Mouse (Mus musculus) lung, embryonic 14.5 days (tissue): Measurements from ENCODE around the gene Clasp2. TPM values are rescaled to one million over a fixed set of nuclear protein-coding genes. Genes with fewer than 3 reads are reported as not detected.

Source experiments
- ATAC-seq: fragments of 200-750 bp; cut with Nextera tagmentation; 2 replicates; pipeline ENCODE4 v1.8.0; 2017; ENCODE audit warnings: mild to moderate bottlenecking, moderate TSS enrichment, moderate library complexity; ENCODE audit not compliant: insufficient read depth
- DNase-seq: peaks from one replicate; pipeline ENCODE4 v3.0.0-alpha.2; 2015
- H3K27ac ChIP-seq: fragments of 300-500 bp; sonication (generic); 2 replicates; pipeline ENCODE4 v1.5.1; 2014; ENCODE audit warnings: low read depth, mild to moderate bottlenecking, moderate library complexity
- H3K27me3 ChIP-seq: fragments of 300-500 bp; sonication (generic); 2 replicates; pipeline ENCODE4 v1.6.1; 2014; ENCODE audit warnings: low read length, control low read depth; ENCODE audit not compliant: insufficient read depth
- H3K36me3 ChIP-seq: fragments of 300-500 bp; sonication (generic); 2 replicates; pipeline ENCODE4 v1.6.1; 2014; ENCODE audit warnings: control low read depth; ENCODE audit not compliant: insufficient read depth
- H3K4me1 ChIP-seq: fragments of 300-500 bp; sonication (generic); 2 replicates; pipeline ENCODE4 v1.6.1; 2014; ENCODE audit warnings: antibody characterized with exemption, control low read depth; ENCODE audit not compliant: insufficient read depth
- H3K4me2 ChIP-seq: fragments of 300-500 bp; sonication (generic); 2 replicates; pipeline ENCODE4 v1.6.1; 2014; ENCODE audit warnings: mild to moderate bottlenecking
- H3K4me3 ChIP-seq: fragments of 300-500 bp; sonication (generic); 2 replicates; pipeline ENCODE4 v1.5.1; 2014; ENCODE audit warnings: low read depth, low read length
- H3K9ac ChIP-seq: fragments of 300-500 bp; sonication (generic); 2 replicates; pipeline ENCODE4 v1.6.1; 2014
- H3K9me3 ChIP-seq: fragments of 300-500 bp; sonication (generic); 2 replicates; pipeline ENCODE4 v1.6.1; 2016; ENCODE audit warnings: low read depth, low read length, control low read depth
- CTCF ChIP-seq: IDR thresholded peaks from 2 replicates; pipeline ENCODE4 v1.5.1; 2016; ENCODE audit warnings: antibody characterized with exemption, low read depth
- WGBS: fragments of 180-500 bp; shearing (Covaris S2); extraction: QIAGEN DNeasy Blood & Tissue Kit; methylation state at CpG from one replicate; pipeline ENCODE4 v1.1.7; 2014; 5-methylcytosine and 5-hydroxymethylcytosine counted together
- polyA plus RNA-seq: library from polyadenylated mRNA; unstranded; fragments of >200 nt; fragmentation: Nextera tagmentation; extraction: Ambion mirVana; gene quantifications from 2 replicates; pipeline ENCODE4 v1.2.1, GENCODE M21; 2014

Clasp2 gene
- polyA plus RNA-seq, 1 experiment from 2014 or later: 34.2 TPM

DNA sequence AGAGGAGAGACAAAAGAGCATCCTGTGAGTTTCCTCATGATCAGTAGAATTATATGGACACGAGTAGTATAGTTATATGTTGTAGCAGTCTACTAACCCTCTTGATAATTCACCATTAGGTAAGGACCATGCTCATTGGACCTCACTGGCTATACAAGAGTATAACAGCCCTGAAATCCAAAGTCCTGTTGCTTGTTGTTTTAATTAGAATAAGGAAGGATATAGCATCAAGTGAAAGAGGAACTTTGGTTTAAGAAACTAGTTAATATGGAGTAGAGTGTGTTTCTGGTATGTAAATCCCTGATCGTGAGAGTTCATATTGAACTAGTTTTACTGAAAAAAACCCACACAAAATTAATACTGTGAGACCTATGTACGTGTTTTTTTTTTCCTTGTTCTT is 59.4 kb downstream of the Clasp2 start:
- no peak for TF ChIP-seq CTCF
- no peaks in the 10 kb centered on the region for H3K27me3 ChIP-seq
- H3K4me1 ChIP-seq: no peaks in the 10 kb centered on the region
- WGBS: 92% methylated on average over 3 of the region's 3 CpGs
- DNase-seq (no peak), ATAC-seq (no peak)
- H3K9ac ChIP-seq: no peak overlapping the region
- H3K9me3 ChIP-seq: no peaks in the 10 kb centered on the region
- no peaks in the 10 kb centered on the region for H3K36me3 ChIP-seq
- no peak overlapping the region for H3K4me3 ChIP-seq
- no peak overlapping the region for H3K27ac ChIP-seq
- H3K4me2 ChIP-seq: no peak overlapping the region

DNA sequence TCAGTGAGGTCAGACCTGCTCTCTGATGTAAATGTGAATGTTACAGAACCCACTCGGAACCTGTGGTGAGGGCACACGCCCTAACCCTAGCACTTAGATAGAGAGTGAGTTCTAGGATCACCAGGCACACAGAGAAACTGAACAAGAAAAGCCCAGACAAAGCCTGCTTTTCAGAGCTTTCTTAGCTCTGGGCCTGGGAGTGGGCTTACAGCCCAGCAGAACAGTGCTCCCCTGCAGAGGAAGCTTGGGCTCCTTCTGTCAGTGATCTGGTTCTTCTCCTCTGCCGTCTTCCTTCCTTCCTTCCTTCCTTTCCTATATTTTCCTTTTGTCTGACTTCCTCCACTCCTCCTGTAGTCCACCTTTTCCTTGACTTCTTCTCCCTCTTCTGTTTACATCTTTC is 61.5 kb downstream of the Clasp2 start:
- 52% methylated on average over 3 of the region's 3 CpGs for WGBS
- H3K9ac ChIP-seq: no peak overlapping the region
- H3K4me3 ChIP-seq: no peak overlapping the region
- no peaks in the 10 kb centered on the region for H3K9me3 ChIP-seq
- H3K4me1 ChIP-seq: no peaks in the 10 kb centered on the region
- no peak overlapping the region for H3K27ac ChIP-seq
- no peak overlapping the region for H3K4me2 ChIP-seq
- TF ChIP-seq CTCF: no peak
- no peaks in the 10 kb centered on the region for H3K36me3 ChIP-seq
- no peaks in the 10 kb centered on the region for H3K27me3 ChIP-seq
- ATAC-seq (no peak), DNase-seq (no peak)

DNA sequence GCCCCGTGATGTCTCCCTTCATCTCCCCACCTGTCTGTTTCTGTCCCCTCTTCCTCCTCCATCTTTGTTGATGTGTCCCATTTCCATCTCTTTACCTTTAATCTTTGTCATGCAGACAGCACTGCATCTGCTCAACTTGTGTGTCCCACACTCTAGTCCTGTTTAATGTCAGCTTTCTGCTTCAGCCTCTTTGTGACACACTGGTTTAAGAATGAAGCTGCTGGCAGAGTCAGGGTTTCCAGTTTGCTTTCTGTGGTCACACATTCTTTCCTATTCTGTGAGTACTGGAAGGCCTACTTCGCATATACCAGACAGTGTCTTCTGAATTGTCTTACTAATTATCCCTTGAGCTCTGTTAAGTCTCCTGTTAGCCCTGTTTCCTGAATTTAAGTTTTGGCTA is 62.5 kb downstream of the Clasp2 start:
- Histone ChIP-seq H3K9me3 (no peaks in the 10 kb centered on the region), H3K4me2 (no peak overlapping the region), H3K4me3 (no peak overlapping the region), H3K9ac (no peak overlapping the region), H3K36me3 (no peaks in the 10 kb centered on the region), H3K27me3 (no peaks in the 10 kb centered on the region), H3K4me1 (no peaks in the 10 kb centered on the region), H3K27ac (no peak overlapping the region)
- 74% methylated on average over 2 of the region's 2 CpGs for WGBS
- TF ChIP-seq CTCF: no peak
- no peak for DNase-seq
- no peak for ATAC-seq

DNA sequence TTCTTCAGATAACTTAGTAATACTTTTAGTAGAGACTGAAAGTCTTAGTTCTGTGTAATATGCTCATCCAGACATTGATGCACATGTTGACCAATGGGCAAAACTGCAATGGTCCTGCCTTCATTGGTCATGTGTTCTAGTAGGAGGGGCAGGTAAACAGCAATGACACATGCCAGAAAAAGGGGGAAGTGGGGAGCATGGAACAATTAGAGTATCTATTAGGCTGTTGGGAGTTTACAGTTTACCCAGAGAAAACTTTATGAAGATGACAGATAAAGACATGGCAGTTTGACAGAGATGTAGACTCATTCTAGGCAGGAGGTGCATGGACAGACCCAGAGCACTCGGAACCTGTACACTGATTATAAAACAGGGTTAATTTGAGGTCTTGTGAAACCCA is 64.1 kb downstream of the Clasp2 start:
- no peaks in the 10 kb centered on the region for H3K27me3 ChIP-seq

DNA sequence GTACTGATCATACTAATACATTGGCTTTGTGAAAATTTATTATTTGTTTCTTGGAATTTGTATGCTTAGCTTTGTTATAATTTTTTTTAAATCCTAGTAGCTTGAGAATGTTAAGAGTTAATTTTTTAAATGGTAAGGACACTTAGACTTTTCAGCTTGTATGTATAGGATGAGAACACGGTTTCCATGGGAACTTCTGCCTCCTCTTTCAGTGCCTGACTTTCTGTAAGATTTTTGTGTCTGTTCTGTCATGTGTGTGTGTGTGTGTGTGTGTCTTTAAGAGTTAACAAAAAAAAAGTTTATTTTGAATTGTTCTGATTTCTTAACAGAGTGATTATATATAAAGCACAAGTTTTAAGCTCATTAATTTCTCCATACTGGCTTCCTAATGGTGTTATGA is 70.1 kb downstream of the Clasp2 start:
- H3K27me3 ChIP-seq: no peaks in the 10 kb centered on the region
- ATAC-seq: no peak
- H3K27ac ChIP-seq: no peak overlapping the region
- H3K4me2 ChIP-seq: no peak overlapping the region
- H3K9me3 ChIP-seq: no peaks in the 10 kb centered on the region
- 44% methylated on average over 1 of the region's 1 CpGs for WGBS
- DNase-seq: no peak
- 0 out of 2 replicates have a peak, but pooled peaks cover 13% of the 10 kb centered on the region for H3K36me3 ChIP-seq
- no peaks in the 10 kb centered on the region for H3K4me1 ChIP-seq
- TF ChIP-seq CTCF: no peak
- H3K9ac ChIP-seq: no peak overlapping the region
- no peak overlapping the region for H3K4me3 ChIP-seq

More for the DNA sequence above, 64.1 kb downstream of the Clasp2 start:
- H3K9ac ChIP-seq: no peak overlapping the region
- no peak overlapping the region for H3K4me2 ChIP-seq
- H3K9me3 ChIP-seq: no peaks in the 10 kb centered on the region
- WGBS: 88% methylated on average over 1 of the region's 1 CpGs
- H3K4me3 ChIP-seq: no peak overlapping the region
- no peaks in the 10 kb centered on the region for H3K36me3 ChIP-seq
- H3K4me1 ChIP-seq: no peaks in the 10 kb centered on the region
- H3K27ac ChIP-seq: no peak overlapping the region
- no peak for DNase-seq
- ATAC-seq: no peak
- TF ChIP-seq CTCF: no peak

DNA sequence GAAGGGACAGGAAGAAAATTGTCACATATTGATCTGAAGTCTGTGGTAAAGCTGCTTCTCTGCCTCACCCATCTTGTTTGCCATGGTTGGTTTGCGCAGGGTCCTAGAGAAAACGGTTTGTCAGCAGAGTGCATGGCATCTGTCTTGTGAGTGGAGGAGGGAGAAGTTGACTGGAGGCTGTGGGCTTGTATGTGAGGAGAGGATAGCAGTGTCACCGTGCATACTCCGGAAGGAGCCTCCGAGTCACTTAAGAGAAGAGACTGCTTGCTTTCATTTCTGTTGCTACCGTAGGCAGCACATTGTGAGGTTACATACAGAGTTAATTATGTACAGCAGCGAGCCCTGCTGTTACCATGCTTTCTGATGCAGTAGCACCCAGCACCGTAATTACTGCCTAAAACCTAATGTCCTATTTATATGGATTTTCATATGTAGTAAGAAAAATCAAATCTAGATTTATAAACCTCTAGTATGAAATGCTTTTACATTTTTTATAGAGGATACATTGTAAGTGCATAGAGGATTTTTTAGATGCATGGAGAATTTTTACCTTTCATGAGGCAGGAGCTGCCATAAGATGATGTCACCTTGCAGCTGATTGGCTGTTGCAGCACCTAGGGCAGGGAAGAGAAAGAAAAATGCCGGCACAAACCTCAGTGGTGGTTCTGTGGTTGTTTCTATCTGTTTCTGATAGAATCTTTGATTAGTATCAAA is 70.8 kb downstream of the Clasp2 start:
- Histone ChIP-seq H3K4me2 (peak overlapping the region; percentile 26; the same call in 1 of the 2 replicates), H3K9ac (no peak overlapping the region; the same call in 1 of the 2 replicates), H3K36me3 (0 out of 2 replicates have a peak, but pooled peaks cover 13% of the 10 kb centered on the region), H3K4me3 (peak overlapping the region; percentile 3; the same call in 1 of the 2 replicates), H3K27ac (no peak overlapping the region), H3K27me3 (no peaks in the 10 kb centered on the region), H3K4me1 (no peaks in the 10 kb centered on the region), H3K9me3 (no peaks in the 10 kb centered on the region)
- no peak for DNase-seq
- no peak for TF ChIP-seq CTCF
- 41% methylated on average over 9 of the region's 9 CpGs for WGBS
- ATAC-seq: 0 out of 2 replicates have a peak, but pooled peaks have one; percentile 24

DNA sequence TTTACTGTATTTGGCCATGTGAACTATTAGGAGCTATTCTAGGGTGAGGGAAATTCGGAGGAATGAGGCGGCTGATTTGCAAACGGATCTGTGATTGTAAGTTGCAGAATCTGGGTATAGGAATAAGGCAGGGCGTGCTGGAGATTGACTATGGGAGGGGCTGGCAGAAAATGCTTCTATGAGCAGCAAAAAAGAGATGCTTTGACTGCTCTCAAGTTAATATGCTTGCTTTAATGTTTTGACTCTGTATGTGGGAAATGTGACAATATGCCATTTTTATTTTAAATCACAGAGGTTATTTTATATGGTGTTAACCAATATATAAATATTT is 71.4 kb downstream of the Clasp2 start:
- Histone ChIP-seq H3K9me3 (no peaks in the 10 kb centered on the region), H3K36me3 (0 out of 2 replicates have a peak, but pooled peaks cover 13% of the 10 kb centered on the region), H3K4me1 (no peaks in the 10 kb centered on the region), H3K27ac (no peak overlapping the region), H3K4me2 (peak overlapping the region; percentile 26; the same call in 1 of the 2 replicates), H3K27me3 (no peaks in the 10 kb centered on the region), H3K9ac (no peak overlapping the region), H3K4me3 (no peak overlapping the region)
- ATAC-seq (no peak), DNase-seq (no peak)
- 74% methylated on average over 4 of the region's 4 CpGs for WGBS
- TF ChIP-seq CTCF: no peak
